Mouse (Mus musculus) G1E (cell line): Measurements from ENCODE around the gene Zfp142.

Experiments used
- CTCF ChIP-seq: IDR thresholded peaks from 2 replicates; pipeline ENCODE4 v1.5.1; 2012; ENCODE audit warnings: low read depth, low read length, inconsistent platforms, mixed read lengths
- POLR2AphosphoS5 ChIP-seq: IDR thresholded peaks from 2 replicates; pipeline ENCODE4 v1.6.1; 2012; ENCODE audit warnings: low read depth, low read length, inconsistent platforms; ENCODE audit not compliant: insufficient replicate concordance
- TAL1 ChIP-seq: conservative IDR thresholded peaks from 2 replicates; pipeline ENCODE4 v1.6.1; 2012; ENCODE audit warnings: low read depth, low read length, inconsistent platforms, mixed read lengths

- no peak for TF ChIP-seq TAL1
- TF ChIP-seq CTCF = no peak
- TF ChIP-seq POLR2AphosphoS5 = no peak
Observed at GRCm38 (mm10) chr1:74565834-74566233, 22.2 kb downstream of the Zfp142 start.
